Mouse (Mus musculus): Measurements from ENCODE around the gene Rpgrip1l.

Rpgrip1l gene

DNA sequence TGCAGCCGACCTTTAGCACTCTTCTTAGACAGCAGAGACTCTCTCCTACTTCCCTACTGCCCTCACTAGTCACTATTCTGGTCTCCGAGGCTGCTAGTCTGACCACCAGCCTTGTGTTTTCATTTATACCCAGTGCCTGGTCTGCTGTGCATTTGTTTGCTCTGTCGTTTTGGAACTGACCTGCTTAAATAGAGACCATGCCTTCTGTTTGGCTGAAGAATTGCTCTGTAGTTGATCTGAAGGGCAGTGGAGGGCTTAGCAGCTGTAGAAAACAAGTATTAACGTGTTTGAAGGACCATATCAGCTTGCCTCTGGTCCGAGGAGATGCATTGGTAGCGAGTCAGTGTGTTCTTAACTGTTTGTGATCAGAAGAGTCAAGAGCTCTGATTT, 16.4 kb upstream of the Rpgrip1l start:
- DNase-seq (ENCODE audit: low read depth, low spot score), result no peak

DNA sequence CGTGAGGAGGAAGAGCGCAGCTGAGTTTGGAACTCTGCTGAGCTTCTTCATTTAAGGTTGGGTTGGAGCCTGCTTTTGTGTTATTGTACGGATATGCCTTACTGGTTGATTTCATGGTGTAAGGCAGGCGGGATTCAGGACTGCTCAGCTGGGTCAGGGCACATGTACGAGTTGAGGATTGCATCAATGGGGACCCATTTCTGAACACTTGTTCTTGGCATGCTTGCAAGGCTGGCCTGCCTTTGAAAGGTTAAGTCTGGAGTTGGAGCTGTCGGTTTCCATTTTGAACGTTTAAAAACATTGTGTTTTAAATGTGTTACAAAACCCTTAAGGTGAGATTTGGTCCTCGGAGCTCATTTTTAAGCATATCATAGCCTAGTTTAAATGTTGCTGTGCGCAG, 16.0 kb upstream of the Rpgrip1l start:
- DNase-seq (ENCODE audit: low read depth, low spot score), result no peak

DNA sequence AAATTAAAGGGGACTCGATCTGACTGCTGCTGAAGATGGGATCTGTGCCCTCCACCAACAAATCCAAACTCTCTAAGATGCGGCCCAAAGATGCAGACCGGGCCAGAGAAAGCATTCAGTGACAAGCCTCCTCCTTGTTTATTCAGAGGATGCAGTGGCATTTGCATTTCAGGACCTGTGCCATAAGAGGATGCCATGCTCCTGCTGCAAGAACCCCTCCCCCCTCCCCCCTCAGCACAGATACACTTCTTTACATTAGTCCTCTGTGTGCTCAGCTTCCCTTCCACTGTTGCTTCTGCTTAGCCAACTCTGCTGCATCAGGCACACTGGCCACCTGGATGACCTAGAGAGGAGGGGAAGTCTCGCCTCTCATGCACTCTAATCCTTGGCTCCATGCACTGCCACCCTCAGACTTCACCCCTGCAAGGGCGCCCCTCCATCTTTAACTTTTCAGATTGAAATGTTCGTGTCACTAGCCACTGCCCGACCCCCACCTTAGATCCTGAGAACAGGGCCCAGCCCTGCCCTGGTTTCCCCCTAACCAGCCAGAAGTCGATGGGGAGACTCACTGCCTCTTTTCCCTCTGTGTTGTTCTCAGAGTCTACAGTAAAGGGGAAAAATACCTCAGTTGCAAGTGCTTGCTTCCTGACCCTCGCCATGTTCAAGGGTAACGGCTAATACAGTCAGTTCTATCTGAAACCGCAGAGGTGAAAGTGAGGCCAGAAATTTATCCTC, 14.6 kb upstream of the Rpgrip1l start:
- DNase-seq (ENCODE audit: low read depth, low spot score), result no peak

DNA sequence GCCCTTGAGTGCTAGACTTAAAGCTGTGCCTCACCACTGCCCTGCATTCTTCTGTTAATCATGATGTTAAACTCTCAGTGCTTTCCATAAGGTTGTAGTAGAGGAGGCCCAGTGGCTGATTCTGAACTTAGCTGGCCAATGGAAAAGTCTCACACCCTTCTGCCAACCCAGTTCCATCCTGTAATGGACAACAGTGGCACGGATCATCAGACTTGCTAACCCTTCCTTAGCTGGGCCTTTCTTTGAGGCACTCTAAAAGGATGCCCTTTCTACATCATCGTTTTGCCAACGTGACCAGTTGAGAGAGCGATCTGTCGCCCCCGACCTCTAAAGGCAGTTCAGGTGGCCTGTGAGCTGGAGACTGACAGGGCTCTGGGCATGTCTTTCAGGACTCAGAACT, 13.9 kb upstream of the Rpgrip1l start:
- DNase-seq (ENCODE audit: low read depth, low spot score), result no peak

DNA sequence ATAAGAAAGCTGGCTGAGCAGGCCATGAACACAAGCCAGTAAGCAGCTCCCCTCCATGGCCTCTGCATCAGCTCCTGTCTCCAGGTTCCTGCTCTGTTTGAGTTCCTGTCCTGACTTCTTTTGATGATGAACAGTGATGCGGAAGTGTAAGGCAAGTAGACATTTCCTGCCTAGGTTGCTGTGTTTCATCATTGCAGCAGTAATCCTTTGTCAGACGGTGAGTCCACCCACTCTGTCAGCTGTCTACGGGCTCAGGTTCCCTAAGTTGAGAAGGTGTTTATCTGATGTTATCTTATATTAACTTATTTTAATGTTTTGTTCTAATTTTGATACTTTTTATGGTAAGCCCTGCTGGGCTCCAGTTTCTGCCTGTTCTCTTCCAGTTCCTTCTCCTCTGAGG, 13.0 kb upstream of the Rpgrip1l start:
- DNase-seq (ENCODE audit: low read depth, low spot score), result no peak

DNA sequence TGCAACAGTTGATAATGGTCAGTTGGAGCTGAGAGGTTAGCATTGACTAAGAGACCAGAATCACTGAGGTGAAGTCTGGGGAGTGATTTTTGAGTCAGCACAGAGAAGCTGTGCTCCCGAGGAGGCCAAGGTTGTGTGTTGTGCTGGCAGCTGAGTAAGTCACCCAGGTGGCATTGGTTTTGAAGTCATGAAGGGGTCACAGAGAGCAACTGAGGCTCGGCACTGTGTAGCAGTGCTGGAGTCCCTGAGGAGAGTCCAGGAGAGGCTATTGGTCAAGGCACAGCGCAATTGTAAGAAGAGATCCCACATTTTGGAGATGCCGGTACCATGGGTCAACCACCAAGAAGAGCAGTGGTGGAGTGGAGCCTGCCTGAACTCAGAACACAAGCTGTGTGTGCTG, 11.9 kb upstream of the Rpgrip1l start:
- DNase-seq (ENCODE audit: low read depth, low spot score), result no peak

DNA sequence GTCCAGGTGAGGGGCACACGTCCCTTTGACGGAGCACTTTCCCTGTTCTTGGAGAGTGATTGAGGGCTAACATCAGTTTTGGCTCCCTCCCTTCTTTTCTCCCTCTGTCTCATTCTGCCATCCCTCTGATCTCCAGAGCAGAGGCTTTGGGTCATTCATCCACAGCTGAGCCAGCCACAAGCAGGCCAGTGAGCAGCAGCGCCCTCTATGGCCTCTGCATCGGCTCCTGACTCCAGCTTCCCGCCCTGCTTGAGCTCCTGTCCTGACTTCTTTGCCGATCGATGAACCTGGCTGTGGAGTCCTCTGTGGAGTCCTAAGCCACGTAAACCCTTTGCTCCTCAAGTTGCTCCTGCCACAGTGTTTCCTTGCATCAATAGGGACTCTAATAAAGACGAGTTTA, 11.2 kb upstream of the Rpgrip1l start:
- DNase-seq (ENCODE audit: low read depth, low spot score), result no peak

DNA sequence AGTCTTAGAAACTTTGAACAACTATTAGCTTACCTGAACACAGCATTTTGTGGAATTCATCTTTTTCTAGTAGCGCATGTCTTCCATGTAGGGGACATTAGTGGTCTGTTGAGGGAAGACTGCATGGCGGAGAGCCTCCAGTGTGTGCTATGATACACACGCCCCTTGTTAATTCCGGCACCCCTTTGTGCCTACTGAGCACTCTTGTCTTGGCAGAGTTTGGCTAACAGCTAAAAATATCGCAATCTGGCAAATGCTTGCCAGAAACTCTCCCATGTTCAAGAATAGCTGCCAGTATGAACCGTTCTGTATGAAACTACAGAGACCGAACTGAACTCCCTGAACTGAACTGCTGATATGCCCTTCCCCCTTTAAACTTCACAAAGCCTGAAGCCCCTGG, 10.4 kb upstream of the Rpgrip1l start:
- no peak for DNase-seq (ENCODE audit: low read depth, low spot score)

DNA sequence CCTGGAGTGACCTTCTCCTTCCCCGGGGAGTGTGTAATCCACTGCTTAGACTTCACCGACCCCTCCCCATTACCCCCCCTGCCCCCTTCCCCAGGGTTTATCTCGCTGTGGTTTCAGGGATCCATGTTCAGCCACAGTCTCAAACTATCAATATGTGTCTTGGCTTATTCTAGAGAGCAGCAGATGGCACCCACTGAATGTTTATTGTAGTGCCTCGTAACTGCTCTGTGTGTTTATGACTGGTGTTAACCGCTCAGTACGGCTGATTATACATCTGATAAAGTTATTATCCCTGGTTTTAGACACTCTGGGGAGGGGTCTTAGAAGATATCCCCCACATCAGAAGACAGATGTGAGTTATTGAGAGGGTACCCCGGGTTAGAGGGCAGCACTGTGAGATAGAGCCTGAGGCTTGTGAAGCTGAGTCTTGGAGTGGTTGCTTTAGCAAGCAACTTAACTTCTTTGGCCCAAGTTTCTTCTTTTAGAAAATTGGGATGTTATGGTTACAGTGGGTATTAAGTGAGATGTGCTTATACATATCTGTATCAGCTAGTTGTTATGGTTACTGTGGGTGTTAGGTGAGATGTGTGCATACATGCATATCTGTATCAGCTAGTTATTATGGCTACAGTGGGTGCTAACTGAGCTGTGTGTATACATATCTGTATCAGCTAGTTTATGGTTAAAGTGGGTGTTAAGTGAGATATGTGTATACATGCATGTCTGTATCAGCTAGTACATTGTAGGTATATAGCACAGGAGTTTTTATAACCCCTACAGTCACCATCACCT, 6.1 kb upstream of the Rpgrip1l start:
- no peak for DNase-seq (ENCODE audit: low read depth, low spot score)

DNA sequence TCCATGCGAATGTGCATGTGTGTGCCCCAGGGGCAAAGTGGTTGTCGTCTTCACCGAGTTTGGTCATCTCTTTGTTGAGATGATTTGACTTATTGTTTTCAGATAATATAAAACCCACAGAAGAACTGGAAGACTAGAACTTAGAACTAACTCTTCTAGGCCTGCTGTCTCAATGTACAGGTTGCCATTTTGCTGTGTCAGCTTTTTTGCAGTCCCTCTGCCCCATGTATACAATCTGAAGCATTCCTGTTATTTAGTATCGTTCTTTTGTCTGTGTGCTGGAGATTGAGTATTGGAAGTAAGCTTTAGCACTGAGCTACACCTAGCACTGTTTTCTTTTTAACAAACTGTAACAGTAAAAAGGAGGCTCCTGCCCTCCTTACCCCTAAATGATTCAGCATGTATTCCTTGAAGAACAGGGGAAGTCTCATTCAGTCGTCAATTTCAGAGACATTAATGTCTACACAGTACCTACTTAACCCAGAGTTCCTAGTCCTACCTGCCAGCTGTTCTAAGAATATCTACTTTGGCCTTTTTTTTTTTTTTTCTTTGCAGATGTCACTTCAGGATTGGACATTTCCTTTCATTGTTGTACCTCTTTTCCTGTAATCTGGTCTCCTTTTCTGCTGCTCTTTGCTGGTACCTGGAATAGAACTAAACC, 4.6 kb upstream of the Rpgrip1l start:
- no peak for DNase-seq (ENCODE audit: low read depth, low spot score)

DNA sequence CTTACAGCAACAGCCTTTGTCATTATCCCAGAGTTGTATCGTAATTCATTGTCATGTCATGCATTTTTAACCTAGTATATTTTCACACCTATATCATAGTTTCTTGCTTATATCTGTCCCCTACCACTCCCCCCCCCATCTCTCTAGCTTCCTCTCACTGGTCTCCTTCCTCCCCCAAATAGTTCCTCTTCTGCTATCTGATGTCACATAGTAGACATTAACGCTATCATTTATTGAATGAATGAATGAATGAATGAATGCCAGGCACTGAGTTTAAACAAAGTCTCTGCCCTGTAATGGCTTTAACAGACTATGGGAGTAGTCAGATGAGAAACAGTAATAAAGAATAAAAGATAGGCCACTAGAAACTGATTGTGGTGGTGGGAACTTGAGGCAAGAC, 720 bp downstream of the Rpgrip1l start:
- no peak for DNase-seq (ENCODE audit: low read depth, low spot score)

DNA sequence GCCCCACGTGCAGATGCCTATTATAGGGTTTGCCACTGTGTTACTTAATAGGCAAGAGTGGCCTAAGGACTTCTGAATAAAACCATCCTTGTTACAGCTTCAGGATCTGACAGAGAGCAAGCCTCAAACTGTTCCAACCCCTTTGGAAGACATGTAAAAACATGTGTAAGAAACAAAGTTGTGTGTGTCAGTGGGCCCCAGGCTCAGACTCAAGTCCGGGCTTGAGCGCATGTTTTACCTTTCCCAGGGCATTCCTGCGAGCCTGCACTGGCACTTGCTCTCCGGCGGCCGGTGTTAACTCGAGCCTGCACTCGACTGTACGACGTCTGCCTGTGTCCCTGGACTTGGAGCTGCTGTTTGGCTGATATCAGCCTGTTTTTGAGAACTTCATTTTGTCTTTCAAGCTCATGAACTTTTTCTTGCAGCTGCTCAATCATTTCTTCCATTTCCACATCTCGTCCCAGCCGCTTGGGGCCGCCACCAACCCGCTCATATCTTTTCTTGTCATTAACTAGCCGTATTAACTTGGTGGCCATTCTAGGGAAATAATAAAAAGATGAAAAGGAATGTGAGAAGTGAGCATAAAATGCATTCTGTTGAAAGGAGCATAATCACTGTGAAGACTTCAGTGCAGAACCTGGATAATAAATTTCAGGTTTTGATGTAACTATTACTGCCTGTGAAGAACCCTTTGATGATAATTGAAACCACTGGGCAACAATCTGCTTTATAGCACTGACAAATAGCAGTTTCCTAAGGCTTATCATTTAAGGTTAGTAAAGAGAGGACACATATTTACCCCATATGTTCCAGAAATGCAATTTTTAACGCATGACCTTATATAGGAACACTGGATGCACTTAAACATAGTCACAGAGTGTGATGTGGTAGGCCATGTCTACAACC, 8.3 kb downstream of the Rpgrip1l start:
- DNase-seq (ENCODE audit: low read depth, low spot score), result no peak

DNA sequence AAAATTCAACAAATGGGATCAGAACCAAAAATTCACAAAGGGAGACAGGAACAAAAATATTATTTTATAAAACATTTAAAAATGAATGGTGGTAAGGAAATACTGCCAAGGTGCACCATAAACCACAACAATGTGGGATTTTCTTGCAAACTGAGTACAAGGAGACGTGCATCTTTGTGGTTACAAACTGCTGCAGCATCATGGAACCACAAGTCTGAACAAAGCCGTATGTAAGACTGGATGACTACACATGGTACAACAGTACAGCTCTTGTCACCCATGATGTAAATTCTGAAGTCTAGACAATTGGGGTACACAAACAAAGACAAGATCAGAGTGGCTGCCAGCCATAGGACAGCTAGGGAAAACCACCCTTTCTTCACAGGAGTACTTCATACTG, 14.4 kb downstream of the Rpgrip1l start:
- DNase-seq (ENCODE audit: low read depth, low spot score), result no peak

DNA sequence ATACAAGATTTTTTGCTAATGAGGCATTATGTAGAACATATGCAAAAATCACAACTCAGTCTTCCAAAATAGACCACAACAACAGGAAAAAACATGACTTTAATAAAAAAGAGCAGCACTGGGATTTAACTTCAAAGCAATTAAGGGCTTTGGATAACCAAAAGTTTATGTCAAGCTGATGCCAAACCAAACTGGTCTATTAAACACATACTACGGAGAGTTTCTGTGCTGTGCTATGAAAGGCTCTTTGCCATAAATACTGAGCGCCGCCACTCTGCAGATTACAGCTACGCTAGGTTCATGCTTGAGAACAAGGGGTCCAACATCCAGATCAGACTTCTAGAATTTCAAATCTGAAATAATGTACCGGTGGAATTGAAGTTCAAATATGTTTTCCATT, 17.3 kb downstream of the Rpgrip1l start:
- DNase-seq (ENCODE audit: low read depth, low spot score), result no peak

DNA sequence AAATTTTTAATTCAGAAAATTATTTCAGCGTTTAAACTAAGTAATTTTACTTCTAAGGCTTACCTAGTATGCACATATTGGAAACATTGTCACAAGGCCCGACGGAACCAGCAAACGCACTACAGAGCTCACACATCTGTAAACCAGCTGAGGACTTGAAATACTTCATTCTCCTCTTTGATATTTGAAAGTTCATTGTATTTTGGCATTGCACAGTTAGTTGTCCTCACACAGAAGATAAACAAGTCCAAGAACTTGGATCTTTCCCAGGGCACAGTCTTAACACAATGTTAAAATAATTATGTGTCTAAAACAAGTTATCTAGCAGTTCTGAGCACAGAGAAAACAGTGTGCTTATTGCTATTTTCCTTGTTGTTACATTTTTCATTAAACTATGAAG, 22.5 kb downstream of the Rpgrip1l start:
- no peak for DNase-seq (ENCODE audit: low read depth, low spot score)

DNA sequence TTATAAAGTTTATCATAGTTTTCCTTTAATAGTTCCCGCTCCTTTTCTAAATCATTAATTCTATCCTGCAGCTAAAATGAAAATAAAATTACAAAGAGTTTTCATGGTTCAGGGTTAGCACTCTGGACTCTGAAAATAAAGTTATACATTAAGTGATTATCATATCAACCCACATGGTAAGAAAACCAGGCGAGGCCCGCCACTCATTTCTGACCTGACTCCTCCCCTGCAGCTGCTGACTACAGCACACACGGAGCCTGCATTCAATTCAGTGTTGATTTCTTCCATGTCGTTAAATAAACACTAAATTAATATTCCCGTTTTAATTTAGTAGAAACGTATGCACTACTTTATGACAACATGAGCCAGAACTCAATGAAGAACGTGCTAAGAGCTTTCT, 26.8 kb downstream of the Rpgrip1l start:
- no peak for DNase-seq (ENCODE audit: low read depth, low spot score)

DNA sequence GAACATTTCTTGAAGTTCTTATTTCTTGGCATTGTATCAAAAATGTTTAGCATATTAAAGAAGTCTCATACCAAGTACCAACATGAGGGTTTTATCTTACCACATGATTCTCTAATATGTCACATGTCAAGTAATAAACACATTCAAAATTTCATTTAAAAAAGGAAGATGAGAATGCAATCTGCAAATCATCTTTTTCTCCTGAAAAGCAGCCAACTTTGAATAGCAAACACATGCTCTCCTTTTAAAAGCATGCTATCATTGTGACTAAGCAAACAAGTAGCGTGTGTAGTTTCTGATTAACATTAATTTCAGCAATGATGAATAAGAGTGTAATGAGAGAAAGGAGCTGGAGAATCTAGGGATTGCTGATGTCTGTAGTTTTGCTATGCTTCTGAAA, 29.2 kb downstream of the Rpgrip1l start:
- DNase-seq (ENCODE audit: low read depth, low spot score), result no peak

DNA sequence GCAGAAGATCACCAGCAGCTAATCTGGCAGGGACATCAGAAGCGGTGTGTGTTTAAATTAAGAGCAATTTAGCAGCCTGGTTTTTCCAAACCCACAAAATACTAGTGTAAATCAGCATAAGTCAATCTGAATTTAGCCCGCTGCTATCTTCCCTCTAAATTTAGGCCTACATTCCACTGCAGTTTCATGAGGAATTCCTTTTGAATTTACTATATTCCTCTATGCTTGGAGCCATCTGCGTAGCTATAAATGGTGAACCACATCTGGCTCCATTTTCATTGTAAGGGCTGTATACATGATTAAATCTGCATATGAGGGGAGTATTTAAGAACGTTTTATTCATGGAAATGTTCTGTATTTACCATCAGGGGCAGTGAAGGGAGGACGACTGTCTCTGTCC, 30.4 kb downstream of the Rpgrip1l start:
- DNase-seq (ENCODE audit: low read depth, low spot score), result no peak

DNA sequence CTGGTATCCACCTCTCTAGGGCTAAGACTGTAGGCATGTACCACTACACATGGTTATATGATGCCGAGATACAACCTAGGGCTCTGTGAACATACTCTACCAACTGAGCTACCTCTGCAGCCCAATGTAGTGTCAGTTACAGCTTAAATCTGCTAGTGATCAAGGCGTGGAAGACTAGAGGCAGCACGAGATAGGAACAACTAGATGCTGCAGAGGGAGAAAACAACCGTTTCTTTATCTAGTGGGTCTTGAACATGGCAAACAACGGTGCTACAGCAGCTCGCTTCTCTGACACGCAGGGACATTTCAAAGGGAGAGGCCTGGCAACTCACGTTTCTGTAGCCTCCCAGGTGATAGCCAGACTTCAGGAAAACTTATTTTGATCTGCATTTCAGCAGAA, 31.5 kb downstream of the Rpgrip1l start:
- no peak for DNase-seq (ENCODE audit: low read depth, low spot score)

DNA sequence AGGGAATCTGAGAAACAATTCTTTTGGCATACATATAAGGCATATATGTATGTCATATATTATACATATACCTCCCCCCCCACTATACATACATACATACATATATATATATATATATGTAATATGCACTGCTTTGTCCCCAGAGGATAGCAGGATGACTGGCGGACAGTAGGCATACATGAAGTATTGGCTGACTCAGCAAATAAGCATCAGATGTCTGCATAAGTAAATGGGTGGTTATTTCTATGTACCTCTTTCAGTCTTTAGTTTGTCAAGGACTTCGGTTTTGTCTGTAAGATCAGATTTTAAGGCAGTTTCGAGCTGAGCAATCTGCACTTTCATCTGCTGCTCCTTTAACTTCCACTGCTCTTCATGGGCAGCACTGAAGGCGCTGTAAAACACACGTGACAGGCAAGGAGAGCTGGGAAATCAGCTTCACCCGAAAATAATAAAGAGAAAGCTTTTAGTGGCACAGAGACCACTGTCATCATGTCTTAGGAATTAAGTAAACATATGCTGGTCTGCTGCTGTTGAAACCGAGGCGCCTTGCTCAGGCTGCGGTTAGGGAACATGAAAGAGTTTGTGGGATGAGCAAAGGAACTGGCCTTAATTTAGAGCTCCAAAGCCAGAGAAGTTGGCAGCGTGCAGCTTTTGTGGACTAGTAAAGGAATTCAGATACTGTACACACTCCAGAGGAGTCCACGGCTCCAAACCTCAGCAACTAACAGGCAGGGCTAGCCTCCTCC, 32.4 kb downstream of the Rpgrip1l start:
- DNase-seq (ENCODE audit: low read depth, low spot score), result no peak

DNA sequence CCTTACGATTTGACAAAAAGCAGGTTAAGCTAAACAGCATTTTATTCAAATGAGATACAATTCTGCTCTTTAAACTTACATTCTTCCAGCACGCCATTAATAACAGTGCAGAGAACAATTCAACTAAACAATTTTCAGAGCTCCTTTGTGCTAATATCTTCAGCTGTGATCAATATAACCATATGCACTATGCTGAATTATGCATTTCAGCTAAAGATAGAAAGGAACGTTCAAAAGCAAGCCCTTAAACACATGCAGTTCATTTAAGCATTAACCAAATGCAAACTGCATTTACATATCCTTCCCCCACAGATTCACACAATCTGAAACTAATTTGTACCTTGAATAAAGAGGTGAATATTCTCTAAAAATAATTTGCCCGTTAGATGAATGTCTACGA, 35.0 kb downstream of the Rpgrip1l start:
- no peak for DNase-seq (ENCODE audit: low read depth, low spot score)
